Mouse (Mus musculus) intestine, embryonic 14.5 days (tissue): ENCODE measurements at regions not wholly inside any gene's neighbourhood (a gene's known extent, or its start where the extent isn't known, plus 50 kb on each side); places are given as distances from the start of the nearest gene placed in this dataset.

ENCODE experiments used
- ATAC-seq: fragments of 200-750 bp; cut with Nextera tagmentation; replicated peaks from 2 replicates; pipeline ENCODE4 v1.8.0; 2017; ENCODE audit warnings: low read depth, moderate number of reproducible peaks, moderate TSS enrichment, moderate library complexity; ENCODE audit not compliant: low FRiP score, low TSS enrichment
- DNase-seq: peaks from one replicate; pipeline ENCODE4 v3.0.0-alpha.2; 2018; ENCODE audit warnings: low spot score
- H3K27ac ChIP-seq: fragments of 300-500 bp; sonication (generic); 2 replicates; pipeline ENCODE4 v1.5.1; 2014; ENCODE audit warnings: low read depth, mild to moderate bottlenecking, control low read depth
- H3K27me3 ChIP-seq: fragments of 300-500 bp; sonication (generic); replicated peaks from 2 replicates; pipeline ENCODE4 v1.6.1; 2014; ENCODE audit warnings: low read length, control low read depth; ENCODE audit not compliant: control insufficient read depth, insufficient read depth
- H3K36me3 ChIP-seq: fragments of 300-500 bp; sonication (generic); 2 replicates; pipeline ENCODE4 v1.6.1; 2014; ENCODE audit warnings: low read length, control low read depth; ENCODE audit not compliant: control insufficient read depth, insufficient read depth
- H3K4me1 ChIP-seq: fragments of 300-500 bp; sonication (generic); replicated peaks from 2 replicates; pipeline ENCODE4 v1.6.1; 2014; ENCODE audit warnings: low read length, control low read depth, mixed read lengths; ENCODE audit not compliant: control insufficient read depth, insufficient read depth
- H3K4me2 ChIP-seq: fragments of 300-500 bp; sonication (generic); 2 replicates; pipeline ENCODE4 v1.6.1; 2014; ENCODE audit warnings: low read length
- H3K4me3 ChIP-seq: fragments of 300-500 bp; sonication (generic); 2 replicates; pipeline ENCODE4 v1.5.1; 2014; ENCODE audit warnings: low read depth, low read length, control low read depth, mixed read lengths
- H3K9ac ChIP-seq: fragments of 300-500 bp; sonication (generic); 2 replicates; pipeline ENCODE4 v1.6.1; 2014; ENCODE audit warnings: mild to moderate bottlenecking, low read length
- H3K9me3 ChIP-seq: fragments of 300-500 bp; sonication (generic); 2 replicates; pipeline ENCODE4 v1.6.1; 2016; ENCODE audit warnings: low read length, control low read depth; ENCODE audit not compliant: control insufficient read depth
- WGBS: fragments of 180-500 bp; shearing (Covaris S2); extraction: QIAGEN DNeasy Blood & Tissue Kit; methylation state at CpG from one replicate; pipeline ENCODE4 v1.1.7; 2014; 5-methylcytosine and 5-hydroxymethylcytosine counted together

- WGBS, result 14% methylated on average over 2 of the region's 2 CpGs
These were observed 202.5 kb upstream of the Jade1 start for GRCm38 (mm10) chr3:41353021-41353420.

GRCm38 (mm10) chr3:41351786-41352185 is 203.7 kb upstream of the Jade1 start:
- DNase-seq, result no peak
- Histone ChIP-seq H3K4me2 (no peak overlapping the region), H3K36me3 (no peaks in the 10 kb centered on the region), H3K4me3 (no peak overlapping the region), H3K27me3 (no peaks in the 10 kb centered on the region), H3K4me1 (0 out of 2 replicates have a peak, but pooled peaks cover 2% of the 10 kb centered on the region), H3K27ac (no peak overlapping the region), H3K9ac (no peak overlapping the region), H3K9me3 (no peaks in the 10 kb centered on the region)
- 86% methylated on average over 4 of the region's 4 CpGs for WGBS
- no peak for ATAC-seq

More at GRCm38 (mm10) chr3:41353021-41353420, 202.5 kb upstream of the Jade1 start:
- Histone ChIP-seq H3K9ac (no peak overlapping the region), H3K27ac (no peak overlapping the region), H3K4me3 (no peak overlapping the region), H3K9me3 (no peaks in the 10 kb centered on the region), H3K4me2 (no peak overlapping the region), H3K4me1 (0 out of 2 replicates have a peak, but pooled peaks cover 2% of the 10 kb centered on the region), H3K27me3 (no peaks in the 10 kb centered on the region), H3K36me3 (no peaks in the 10 kb centered on the region)
- no peak for ATAC-seq
- no peak for DNase-seq

- H3K27me3 ChIP-seq, result no peaks in the 10 kb centered on the region
- H3K9me3 ChIP-seq, result no peaks in the 10 kb centered on the region
- ATAC-seq, result no peak
- no peak overlapping the region for H3K27ac ChIP-seq
- H3K4me1 ChIP-seq, result 0 out of 2 replicates have a peak, but pooled peaks cover 2% of the 10 kb centered on the region
- DNase-seq, result no peak
- no peak overlapping the region for H3K4me3 ChIP-seq
- 93% methylated on average over 8 of the region's 8 CpGs for WGBS
- H3K36me3 ChIP-seq, result no peaks in the 10 kb centered on the region
- H3K4me2 ChIP-seq, result no peak overlapping the region
- H3K9ac ChIP-seq, result no peak overlapping the region
These were observed 204.3 kb upstream of the Jade1 start for GRCm38 (mm10) chr3:41351091-41351685.

- 0 out of 2 replicates have a peak, but pooled peaks cover 2% of the 10 kb centered on the region for H3K4me1 ChIP-seq
- no peak overlapping the region for H3K4me2 ChIP-seq
- DNase-seq, result no peak
- ATAC-seq, result no peak
- no peaks in the 10 kb centered on the region for H3K36me3 ChIP-seq
- no peak overlapping the region for H3K9ac ChIP-seq
- no peak overlapping the region for H3K27ac ChIP-seq
- WGBS, result 78% methylated on average over 3 of the region's 3 CpGs
- no peak overlapping the region for H3K4me3 ChIP-seq
- no peaks in the 10 kb centered on the region for H3K9me3 ChIP-seq
- no peaks in the 10 kb centered on the region for H3K27me3 ChIP-seq
These were observed 205.2 kb upstream of the Jade1 start for GRCm38 (mm10) chr3:41350331-41350730.

GRCm38 (mm10) chr3:41348795-41349194 is 206.7 kb upstream of the Jade1 start:
- Histone ChIP-seq H3K9me3 (no peaks in the 10 kb centered on the region), H3K36me3 (no peaks in the 10 kb centered on the region), H3K9ac (no peak overlapping the region), H3K4me2 (no peak overlapping the region), H3K4me3 (no peak overlapping the region), H3K27ac (no peak overlapping the region), H3K27me3 (no peaks in the 10 kb centered on the region), H3K4me1 (0 out of 2 replicates have a peak, but pooled peaks cover 2% of the 10 kb centered on the region)
- ATAC-seq (no peak), DNase-seq (no peak)
- WGBS, result 74% methylated on average over 1 of the region's 1 CpGs

- no peaks in the 10 kb centered on the region for H3K9me3 ChIP-seq
- H3K4me2 ChIP-seq, result no peak overlapping the region
- no peaks in the 10 kb centered on the region for H3K36me3 ChIP-seq
- H3K27ac ChIP-seq, result no peak overlapping the region
- WGBS, result 66% methylated on average over 5 of the region's 5 CpGs
- no peaks in the 10 kb centered on the region for H3K4me1 ChIP-seq
- H3K27me3 ChIP-seq, result no peaks in the 10 kb centered on the region
- ATAC-seq (no peak), DNase-seq (no peak)
- no peak overlapping the region for H3K4me3 ChIP-seq
- H3K9ac ChIP-seq, result no peak overlapping the region
These were observed 208.7 kb upstream of the Jade1 start for GRCm38 (mm10) chr3:41346863-41347262.

GRCm38 (mm10) chr3:41343431-41343830 is 212.1 kb upstream of the Jade1 start:
- no peak for ATAC-seq
- 72% methylated on average over 2 of the region's 2 CpGs for WGBS
- DNase-seq, result no peak

GRCm38 (mm10) chr3:41332481-41332880 is 223.1 kb upstream of the Jade1 start:
- H3K36me3 ChIP-seq, result no peaks in the 10 kb centered on the region

More at GRCm38 (mm10) chr3:41343431-41343830, 212.1 kb upstream of the Jade1 start:
- Histone ChIP-seq H3K27me3 (no peaks in the 10 kb centered on the region), H3K9ac (no peak overlapping the region), H3K36me3 (no peaks in the 10 kb centered on the region), H3K9me3 (no peaks in the 10 kb centered on the region), H3K27ac (no peak overlapping the region), H3K4me1 (no peaks in the 10 kb centered on the region), H3K4me3 (no peak overlapping the region), H3K4me2 (no peak overlapping the region)

GRCm38 (mm10) chr3:41330356-41330755 is 225.2 kb upstream of the Jade1 start:
- no peak for ATAC-seq
- no peaks in the 10 kb centered on the region for H3K27me3 ChIP-seq
- no peaks in the 10 kb centered on the region for H3K36me3 ChIP-seq
- no peak overlapping the region for H3K27ac ChIP-seq
- no peak overlapping the region for H3K4me3 ChIP-seq
- no peak overlapping the region for H3K9ac ChIP-seq
- DNase-seq, result no peak
- H3K4me2 ChIP-seq, result no peak overlapping the region
- WGBS, result 49% methylated on average over 5 of the region's 5 CpGs
- peaks cover 4% of the 10 kb centered on the region; the same call in 1 of the 2 replicates for H3K9me3 ChIP-seq
- peaks cover 4% of the 10 kb centered on the region; the same call in 1 of the 2 replicates for H3K4me1 ChIP-seq

More at GRCm38 (mm10) chr3:41332481-41332880, 223.1 kb upstream of the Jade1 start:
- peaks cover 4% of the 10 kb centered on the region; the same call in 1 of the 2 replicates for H3K9me3 ChIP-seq
- no peak overlapping the region for H3K4me2 ChIP-seq
- ATAC-seq, result no peak
- no peaks in the 10 kb centered on the region for H3K27me3 ChIP-seq
- no peaks in the 10 kb centered on the region for H3K4me1 ChIP-seq
- WGBS, result 59% methylated on average over 7 of the region's 7 CpGs
- no peak overlapping the region for H3K9ac ChIP-seq
- H3K27ac ChIP-seq, result no peak overlapping the region
- no peak for DNase-seq
- no peak overlapping the region for H3K4me3 ChIP-seq
